Mouse (Mus musculus): ENCODE measurements around the gene Ptn. TPM values are rescaled to one million over a fixed set of nuclear protein-coding genes. Genes with fewer than 3 reads are reported as not detected.
A peak's percentile ranks its signal among the peaks of the same experiment; 100 is the strongest.

The Ptn gene
- polyA plus RNA-seq, 1 experiment from 2014 or later, result 623 TPM

DNA sequence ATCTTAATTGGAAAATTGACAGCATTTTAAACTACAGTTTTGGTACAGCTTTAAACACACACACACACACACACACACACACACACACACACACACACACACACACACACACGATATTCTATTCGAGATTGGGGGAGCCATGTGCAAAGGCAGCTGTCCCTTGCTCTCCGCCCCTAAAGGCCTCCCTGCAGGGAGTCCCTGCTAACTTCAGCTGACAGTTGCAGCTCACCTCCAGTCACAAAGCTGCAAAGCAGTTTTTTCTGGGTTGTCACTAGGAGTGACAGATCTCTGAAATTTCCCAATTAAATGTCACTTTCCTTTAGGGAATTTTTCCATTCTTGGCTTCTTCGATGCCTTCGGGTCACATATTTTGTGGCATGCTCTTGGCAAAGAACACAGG, 428 bp upstream of the Ptn start:
- H3K27me3 ChIP-seq, result no peaks in the 10 kb centered on the region
- H3K9me3 ChIP-seq, result no peaks in the 10 kb centered on the region
- no peak for ATAC-seq (ENCODE audit: insufficient number of reproducible peaks, low FRiP score, low TSS enrichment, low read depth)
- H3K36me3 ChIP-seq, result no peaks in the 10 kb centered on the region
- WGBS, result 9% methylated on average over 5 of the region's 5 CpGs
- H3K27ac ChIP-seq, result peak overlapping the region; percentile 97
- peaks cover 10% of the 10 kb centered on the region for H3K4me1 ChIP-seq
- H3K4me3 ChIP-seq, result peak overlapping the region; percentile 61
- no peak overlapping the region for H3K9ac ChIP-seq
- peak overlapping the region; percentile 67 for H3K4me2 ChIP-seq

DNA sequence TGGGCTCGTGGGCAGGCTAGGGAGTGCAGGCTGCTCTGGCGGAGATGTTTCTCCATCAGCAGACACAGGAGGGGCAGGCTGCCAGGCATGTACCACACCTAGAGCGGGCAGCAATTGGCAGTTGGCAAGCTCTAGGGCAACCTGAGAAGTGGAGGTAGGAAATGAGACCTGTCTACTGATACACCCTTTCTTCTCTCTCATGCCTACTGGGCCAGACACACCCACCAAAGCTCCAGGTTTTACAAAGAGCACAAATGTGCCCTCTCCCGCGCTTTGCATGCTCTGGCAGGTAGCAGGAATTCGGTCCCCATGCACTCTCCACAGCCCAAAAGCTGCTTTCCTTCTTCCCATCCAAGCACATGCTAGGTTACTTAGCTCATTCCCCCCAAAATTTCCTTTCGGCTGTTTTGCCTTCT, 701 bp downstream of the Ptn start:
- ATAC-seq (ENCODE audit: insufficient number of reproducible peaks, low FRiP score, low TSS enrichment, low read depth), result peak; percentile 53; the same call in 1 of the 2 replicates
- WGBS, result 9% methylated on average over 7 of the region's 7 CpGs
- Histone ChIP-seq H3K4me2 (peak overlapping the region; percentile 67), H3K4me1 (peaks cover 10% of the 10 kb centered on the region), H3K4me3 (peak overlapping the region; percentile 61), H3K27me3 (no peaks in the 10 kb centered on the region), H3K9ac (peak overlapping the region; percentile 62), H3K36me3 (no peaks in the 10 kb centered on the region), H3K9me3 (no peaks in the 10 kb centered on the region), H3K27ac (peak overlapping the region; percentile 97)

DNA sequence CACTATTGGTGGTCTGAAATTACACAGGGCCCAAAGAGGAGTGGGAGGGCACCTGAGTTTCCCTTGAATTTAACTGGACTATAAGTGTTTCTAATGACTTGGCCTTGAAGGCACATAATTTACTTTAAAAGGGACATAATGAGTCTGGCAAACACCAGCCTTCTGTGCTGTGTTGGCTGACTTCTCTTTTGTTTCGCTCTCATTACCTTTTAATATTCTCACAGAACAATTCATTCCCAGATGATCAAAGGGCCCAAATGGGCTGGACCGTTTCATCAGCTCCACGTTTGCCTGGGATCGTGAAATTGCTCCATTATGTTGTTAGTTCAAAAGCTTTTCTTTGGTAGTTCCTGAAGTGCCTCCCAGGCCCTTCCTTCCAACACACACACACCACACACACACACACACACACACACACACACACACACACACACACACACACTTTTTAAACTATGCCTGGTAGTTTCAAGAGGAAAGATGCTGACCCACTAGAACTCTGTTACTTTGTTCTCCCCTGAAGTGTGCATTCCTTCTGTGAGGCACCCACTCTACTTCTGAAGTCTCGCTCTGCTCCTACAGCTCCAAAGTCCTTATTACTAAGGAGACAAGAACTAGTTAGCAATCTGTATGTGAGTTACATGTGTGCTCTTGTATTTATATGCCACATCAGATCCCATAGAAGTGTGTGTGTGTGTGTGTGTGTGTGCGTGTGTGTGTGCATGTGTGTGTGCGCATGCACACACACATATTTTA, 1.5 kb downstream of the Ptn start:
- Histone ChIP-seq H3K4me3 (peak overlapping the region; percentile 61), H3K27ac (peak overlapping the region; percentile 97), H3K36me3 (peaks cover 2% of the 10 kb centered on the region; the same call in 1 of the 2 replicates), H3K9ac (peak overlapping the region; percentile 62), H3K27me3 (no peaks in the 10 kb centered on the region), H3K4me1 (peaks cover 10% of the 10 kb centered on the region), H3K9me3 (no peaks in the 10 kb centered on the region), H3K4me2 (peak overlapping the region; percentile 67)
- 20% methylated on average over 7 of the region's 7 CpGs for WGBS
- ATAC-seq (ENCODE audit: insufficient number of reproducible peaks, low FRiP score, low TSS enrichment, low read depth), result no peak

DNA sequence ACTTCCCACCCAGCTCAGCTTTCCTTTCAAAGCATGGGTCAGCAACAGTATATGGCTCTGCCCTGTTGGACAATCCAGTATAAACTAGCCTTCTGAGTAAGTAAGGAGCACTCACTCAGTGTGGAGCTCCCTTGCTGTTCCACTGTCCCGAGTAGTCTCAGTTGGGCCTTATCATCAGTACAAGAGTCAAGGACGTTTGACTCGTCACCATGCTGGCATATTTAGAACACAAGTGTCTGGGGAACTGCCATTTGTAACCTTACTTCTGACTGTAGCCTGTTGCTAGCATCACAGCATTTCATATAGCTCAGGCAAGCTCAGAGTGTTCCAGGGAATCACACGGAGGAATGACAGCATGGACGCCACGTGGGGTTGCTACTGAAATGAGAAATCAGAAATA, 3.1 kb downstream of the Ptn start:
- H3K36me3 ChIP-seq, result peaks cover 8% of the 10 kb centered on the region; the same call in 1 of the 2 replicates

DNA sequence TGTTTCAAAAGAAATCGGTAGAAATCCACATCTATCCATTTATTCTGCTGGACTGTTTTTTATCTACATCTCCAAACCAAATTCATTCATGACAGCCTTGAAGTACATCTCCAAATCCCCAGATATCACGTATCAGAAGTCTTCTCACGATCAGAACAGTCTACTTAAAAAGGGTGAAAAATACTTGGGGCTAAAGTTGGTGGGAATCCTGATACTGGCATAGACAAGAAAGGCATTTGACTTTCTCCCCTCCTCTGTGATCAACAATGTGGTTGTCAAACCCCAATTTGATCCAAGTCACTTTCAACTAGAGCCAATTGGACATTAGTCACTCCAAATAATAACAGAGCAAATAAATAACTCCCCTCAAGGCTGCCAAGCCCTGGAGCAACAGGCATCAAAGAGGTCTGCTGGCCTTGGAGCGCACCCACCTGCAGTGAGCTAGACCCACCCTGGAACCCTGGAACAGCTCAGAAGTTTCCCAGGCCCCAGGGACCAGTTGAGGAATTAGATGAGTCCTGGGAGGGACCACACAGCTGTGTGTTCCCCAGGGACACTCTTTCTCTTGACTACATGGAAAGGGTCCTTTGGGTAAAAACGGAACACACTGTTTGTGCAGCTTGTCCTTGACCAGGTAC, 9.6 kb downstream of the Ptn start:
- WGBS, result 80% methylated on average over 5 of the region's 5 CpGs
- H3K27ac ChIP-seq, result no peak overlapping the region
- H3K36me3 ChIP-seq, result peaks cover 8% of the 10 kb centered on the region; the same call in 1 of the 2 replicates

More for the DNA sequence above, 3.1 kb downstream of the Ptn start:
- H3K4me3 ChIP-seq, result no peak overlapping the region
- H3K27me3 ChIP-seq, result no peaks in the 10 kb centered on the region
- ATAC-seq (ENCODE audit: insufficient number of reproducible peaks, low FRiP score, low TSS enrichment, low read depth), result no peak
- no peak overlapping the region for H3K9ac ChIP-seq
- no peak overlapping the region for H3K4me2 ChIP-seq
- H3K27ac ChIP-seq, result no peak overlapping the region
- no peaks in the 10 kb centered on the region for H3K9me3 ChIP-seq
- H3K4me1 ChIP-seq, result peaks cover 10% of the 10 kb centered on the region
- WGBS, result 87% methylated on average over 6 of the region's 6 CpGs

DNA sequence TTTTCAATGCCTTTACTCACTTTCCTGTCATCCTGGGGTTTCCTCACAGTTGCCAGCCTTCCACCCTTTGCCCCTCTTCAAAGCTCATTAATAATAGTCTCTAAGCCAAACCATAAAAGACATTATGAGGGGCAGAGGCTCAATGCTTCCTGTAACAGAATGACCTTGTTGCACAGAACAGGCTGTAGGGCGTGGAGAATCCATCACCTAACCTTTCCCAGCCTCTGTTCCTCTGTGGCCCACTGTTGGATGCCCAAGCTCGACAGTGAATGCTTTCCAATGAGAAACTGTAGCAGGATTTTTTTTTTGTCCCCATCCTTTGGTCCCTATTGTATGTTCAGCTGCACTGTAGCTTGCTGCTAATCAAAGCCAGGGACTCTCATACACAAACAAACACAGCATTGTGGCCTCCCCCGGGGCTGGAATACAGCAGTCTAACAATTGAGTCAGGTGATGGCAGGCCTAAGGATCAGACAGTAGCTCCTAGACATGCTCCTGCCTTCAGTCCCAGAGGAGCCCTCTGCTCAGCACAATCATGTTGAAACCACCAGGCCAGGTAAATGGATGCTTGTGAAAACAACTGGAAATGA, 12.9 kb downstream of the Ptn start:
- Histone ChIP-seq H3K36me3 (no peaks in the 10 kb centered on the region), H3K27ac (no peak overlapping the region)
- 38% methylated on average over 3 of the region's 3 CpGs for WGBS

More for the DNA sequence above, 9.6 kb downstream of the Ptn start:
- H3K9ac ChIP-seq, result no peak overlapping the region
- H3K9me3 ChIP-seq, result no peaks in the 10 kb centered on the region
- H3K4me1 ChIP-seq, result no peaks in the 10 kb centered on the region; the same call in 1 of the 2 replicates
- ATAC-seq (ENCODE audit: insufficient number of reproducible peaks, low FRiP score, low TSS enrichment, low read depth), result no peak
- H3K4me2 ChIP-seq, result no peak overlapping the region
- H3K27me3 ChIP-seq, result no peaks in the 10 kb centered on the region
- H3K4me3 ChIP-seq, result no peak overlapping the region

DNA sequence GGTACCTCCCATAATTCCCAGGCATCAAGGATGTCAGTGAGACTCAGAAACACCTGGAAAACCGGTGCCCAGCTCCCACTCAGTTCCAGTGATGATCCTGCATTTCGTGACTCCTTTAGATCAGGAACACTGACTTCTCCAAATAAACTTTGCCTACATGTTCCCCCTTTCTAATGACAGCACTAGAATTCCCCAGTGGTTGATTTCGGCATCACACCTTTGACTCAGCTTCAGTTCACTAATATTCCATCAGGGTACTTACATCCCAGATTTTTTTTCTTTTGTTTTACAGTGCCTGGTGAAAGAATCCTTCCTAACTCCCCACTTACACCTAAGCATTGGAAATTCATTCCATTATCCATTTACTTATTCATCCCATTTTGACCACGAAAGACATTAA, 15.5 kb downstream of the Ptn start:
- Histone ChIP-seq H3K9me3 (no peaks in the 10 kb centered on the region), H3K4me1 (no peaks in the 10 kb centered on the region; the same call in 1 of the 2 replicates), H3K4me3 (no peak overlapping the region), H3K27ac (no peak overlapping the region), H3K4me2 (no peak overlapping the region), H3K36me3 (no peaks in the 10 kb centered on the region), H3K9ac (no peak overlapping the region), H3K27me3 (no peaks in the 10 kb centered on the region)
- ATAC-seq (ENCODE audit: insufficient number of reproducible peaks, low FRiP score, low TSS enrichment, low read depth), result no peak
- 79% methylated on average over 4 of the region's 4 CpGs for WGBS

More for the DNA sequence above, 12.9 kb downstream of the Ptn start:
- Histone ChIP-seq H3K4me1 (no peaks in the 10 kb centered on the region; the same call in 1 of the 2 replicates), H3K4me3 (no peak overlapping the region), H3K9me3 (no peaks in the 10 kb centered on the region), H3K9ac (no peak overlapping the region), H3K4me2 (no peak overlapping the region), H3K27me3 (no peaks in the 10 kb centered on the region)
- no peak for ATAC-seq (ENCODE audit: insufficient number of reproducible peaks, low FRiP score, low TSS enrichment, low read depth)

DNA sequence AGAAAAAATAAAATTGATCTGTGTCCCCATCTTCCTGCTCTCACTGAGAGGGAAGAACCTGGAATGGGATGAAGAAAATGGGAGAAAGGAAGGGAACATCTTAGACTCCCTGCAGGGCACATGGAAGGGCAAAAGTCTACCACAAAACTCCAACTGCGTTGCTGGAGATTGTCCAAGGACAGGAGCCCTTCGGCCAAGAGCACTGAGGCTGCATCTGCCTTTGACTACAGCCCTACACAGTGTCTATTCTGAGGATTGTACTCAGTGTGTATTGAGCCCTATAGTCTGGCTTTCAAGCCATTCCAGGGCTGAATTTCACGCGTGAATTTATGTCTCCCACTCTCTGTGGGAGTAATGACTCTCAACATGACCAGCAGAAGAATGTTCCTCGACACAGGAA, 16.2 kb downstream of the Ptn start:
- Histone ChIP-seq H3K27me3 (no peaks in the 10 kb centered on the region), H3K36me3 (no peaks in the 10 kb centered on the region), H3K4me2 (no peak overlapping the region), H3K4me1 (peaks cover 1% of the 10 kb centered on the region; the same call in 1 of the 2 replicates), H3K9ac (no peak overlapping the region), H3K9me3 (no peaks in the 10 kb centered on the region), H3K27ac (no peak overlapping the region), H3K4me3 (no peak overlapping the region)
- no peak for ATAC-seq (ENCODE audit: insufficient number of reproducible peaks, low FRiP score, low TSS enrichment, low read depth)
- 72% methylated on average over 5 of the region's 5 CpGs for WGBS

DNA sequence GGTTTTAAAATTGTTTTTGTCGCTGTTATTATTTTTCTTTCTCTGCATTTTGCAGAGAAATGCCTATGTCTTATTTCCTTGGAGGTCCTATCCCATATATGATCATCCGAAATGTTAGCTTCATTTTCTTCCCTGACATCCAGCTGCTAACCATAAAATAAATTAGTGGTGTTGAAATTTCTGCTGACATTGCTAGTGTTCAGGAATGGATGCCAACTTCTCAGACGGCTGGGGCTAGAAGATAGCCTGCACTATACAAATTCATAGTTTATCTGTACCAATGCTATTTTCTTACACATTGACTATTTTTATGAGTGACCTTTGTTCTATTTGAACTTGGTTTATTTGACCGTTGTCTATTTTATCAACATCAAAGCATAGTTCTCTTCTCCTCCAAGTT, 20.8 kb downstream of the Ptn start:
- no peak overlapping the region for H3K4me3 ChIP-seq
- peaks cover 20% of the 10 kb centered on the region for H3K4me1 ChIP-seq
- no peak for ATAC-seq (ENCODE audit: insufficient number of reproducible peaks, low FRiP score, low TSS enrichment, low read depth)
- peaks cover 7% of the 10 kb centered on the region for H3K36me3 ChIP-seq
- no peak overlapping the region for H3K4me2 ChIP-seq
- H3K9ac ChIP-seq, result no peak overlapping the region
- H3K27me3 ChIP-seq, result no peaks in the 10 kb centered on the region
- whole genome bisulfite sequencing, result 51% methylated on average over 4 of the region's 4 CpGs
- H3K9me3 ChIP-seq, result no peaks in the 10 kb centered on the region
- H3K27ac ChIP-seq, result no peak overlapping the region

DNA sequence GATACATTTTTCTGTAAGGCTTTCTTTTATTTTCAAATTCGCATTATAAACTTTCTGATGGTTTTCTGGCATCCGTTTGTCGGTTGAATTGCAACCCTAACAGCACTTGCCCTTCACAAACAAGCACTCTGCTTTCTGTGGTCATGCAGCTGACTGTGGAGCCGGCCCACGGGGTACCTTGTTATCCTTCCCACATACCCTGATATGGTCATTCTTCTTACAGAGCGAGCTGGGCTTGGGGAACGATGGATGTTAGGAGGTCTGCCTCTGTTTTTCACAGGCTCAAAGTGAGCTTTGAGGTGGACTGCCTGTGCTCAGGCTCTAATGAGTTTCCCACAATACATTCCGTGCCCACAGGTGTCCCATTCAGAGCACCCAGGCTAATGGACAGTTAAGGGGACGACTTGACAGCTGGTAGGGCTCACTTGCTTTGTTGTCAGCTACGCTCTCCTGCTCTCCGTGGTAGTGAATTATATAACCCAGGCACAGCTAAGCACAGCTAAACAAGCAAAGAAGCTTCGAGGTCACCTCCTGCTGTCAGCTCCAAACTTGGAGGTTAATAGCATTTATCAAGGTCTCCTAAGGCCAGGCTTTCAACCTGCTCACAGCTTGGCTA, 21.3 kb downstream of the Ptn start:
- H3K4me2 ChIP-seq, result no peak overlapping the region
- no peaks in the 10 kb centered on the region for H3K9me3 ChIP-seq
- ATAC-seq (ENCODE audit: insufficient number of reproducible peaks, low FRiP score, low TSS enrichment, low read depth), result no peak
- no peaks in the 10 kb centered on the region for H3K27me3 ChIP-seq
- peaks cover 21% of the 10 kb centered on the region for H3K4me1 ChIP-seq
- no peak overlapping the region for H3K9ac ChIP-seq
- no peak overlapping the region for H3K4me3 ChIP-seq
- H3K27ac ChIP-seq, result no peak overlapping the region
- H3K36me3 ChIP-seq, result peaks cover 7% of the 10 kb centered on the region
- 60% methylated on average over 12 of the region's 12 CpGs for WGBS

DNA sequence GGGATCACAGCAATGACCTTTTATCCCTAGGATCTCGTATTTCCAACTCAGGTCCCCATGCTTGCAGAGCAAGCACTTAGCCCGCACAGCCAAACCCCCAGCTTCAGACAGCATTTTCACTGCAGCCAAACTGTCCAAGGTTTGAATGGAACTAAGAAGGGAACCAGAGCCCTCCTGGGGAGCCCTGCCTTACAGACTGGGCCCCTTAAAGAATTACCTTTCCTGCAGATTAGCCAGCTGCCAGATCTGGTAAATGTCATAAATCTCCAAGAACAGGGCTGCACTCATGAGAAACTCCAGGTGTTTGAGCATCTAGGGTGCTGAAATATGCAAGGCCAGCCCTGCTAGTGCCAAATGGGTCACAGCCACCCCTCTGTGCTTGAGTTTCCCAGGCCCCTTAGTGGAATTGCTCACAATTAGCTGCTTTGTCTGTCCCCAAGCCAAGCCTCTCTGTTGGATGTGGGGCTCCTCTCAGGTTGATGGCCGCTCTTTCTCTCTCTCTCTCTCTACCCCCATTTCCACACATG, 25.3 kb downstream of the Ptn start:
- WGBS, result 34% methylated on average over 3 of the region's 3 CpGs
- ATAC-seq (ENCODE audit: insufficient number of reproducible peaks, low FRiP score, low TSS enrichment, low read depth), result no peak
- Histone ChIP-seq H3K9me3 (no peaks in the 10 kb centered on the region), H3K9ac (no peak overlapping the region), H3K27me3 (no peaks in the 10 kb centered on the region), H3K4me2 (no peak overlapping the region), H3K27ac (peak overlapping the region; percentile 54), H3K4me3 (no peak overlapping the region), H3K36me3 (peaks cover 11% of the 10 kb centered on the region), H3K4me1 (peaks cover 21% of the 10 kb centered on the region)
